Comparison of ENCODE assay signal across 24 mouse cellular contexts in genomic region chr13:28586140-28586539, GRCm38 (mm10).
DNase-seq lines count a peak whose midpoint lies in the region; ATAC-seq and TF ChIP-seq lines count a peak whose summit lies in the region.
"Had no signal": no experiment of that assay in that cellular context is flagged by ENCODE, and none has a peak within 500 bp of the region (broad histone marks: within the 10 kb centered on the region; RNA-seq: fewer than 3 reads in every experiment).

No protein-coding gene starts in this region.

- H3K27ac ChIP-seq in forebrain, postnatal 0 days (ENCODE audit: low read depth, low read length), result no peak overlapping the region
- no peak overlapping the region for H3K27ac ChIP-seq in forebrain, embryonic 11.5 days (ENCODE audit: low read depth, low read length)
- H3K27ac ChIP-seq in kidney, adult 2 months (ENCODE audit: insufficient read depth, low read depth, low read length), result no peak overlapping the region
- H3K27ac ChIP-seq in midbrain, postnatal 0 days (ENCODE audit: low read depth, low read length), result no peak overlapping the region
- H3K27ac ChIP-seq in midbrain, embryonic 14.5 days (replicated peaks; ENCODE audit: low read depth, low read length), result no peak overlapping the region
- H3K27ac ChIP-seq: embryonic facial prominence, embryonic 15.5 days; heart, embryonic 13.5 days; hindbrain, embryonic 15.5 days; layer of hippocampus, adult 2 months; limb, embryonic 12.5 days; liver, embryonic 12.5 days; stomach, embryonic 15.5 days had no signal

- no peak for TF ChIP-seq CTCF in forebrain, postnatal 0 days (IDR thresholded peaks at IDR 0.05; ENCODE audit: low read depth)
- no peak for TF ChIP-seq CTCF in kidney, adult 2 months (conservative IDR thresholded peaks at IDR 0.05; ENCODE audit: insufficient read depth, insufficient read length, low read depth, low read length)
- no peak for TF ChIP-seq CTCF in midbrain, postnatal 0 days (IDR thresholded peaks at IDR 0.05)

- no peak overlapping the region for H3K9ac ChIP-seq in forebrain, postnatal 0 days
- no peak overlapping the region for H3K9ac ChIP-seq in forebrain, embryonic 11.5 days (ENCODE audit: low read length)
- no peak overlapping the region for H3K9ac ChIP-seq in midbrain, postnatal 0 days (replicated peaks; ENCODE audit: low read length, poor library complexity, severe bottlenecking)
- no peak overlapping the region for H3K9ac ChIP-seq in midbrain, embryonic 14.5 days (replicated peaks; ENCODE audit: low read length)
- H3K9ac ChIP-seq: embryonic facial prominence, embryonic 15.5 days; heart, embryonic 13.5 days; hindbrain, embryonic 15.5 days; limb, embryonic 12.5 days; liver, embryonic 12.5 days; stomach, embryonic 15.5 days had no signal

- WGBS in forebrain, postnatal 0 days, result 75% methylated on average over 2 of the region's 2 CpGs
- 83% methylated on average over 2 of the region's 2 CpGs for WGBS in forebrain, embryonic 11.5 days
- WGBS in kidney, adult 2 months, result 59% methylated on average over 2 of the region's 2 CpGs
- WGBS in midbrain, postnatal 0 days, result 72% methylated on average over 2 of the region's 2 CpGs
- 82% methylated on average over 2 of the region's 2 CpGs for WGBS in midbrain, embryonic 14.5 days

- H3K9me3 ChIP-seq in forebrain, postnatal 0 days (ENCODE audit: low read length), result no peaks in the 10 kb centered on the region
- H3K9me3 ChIP-seq in forebrain, embryonic 11.5 days (ENCODE audit: control insufficient read depth, low read length), result no peaks in the 10 kb centered on the region
- no peaks in the 10 kb centered on the region for H3K9me3 ChIP-seq in midbrain, postnatal 0 days (ENCODE audit: low read length)
- no peaks in the 10 kb centered on the region for H3K9me3 ChIP-seq in midbrain, embryonic 14.5 days (ENCODE audit: control insufficient read depth, low read length)
- H3K9me3 ChIP-seq: embryonic facial prominence, embryonic 15.5 days; heart, embryonic 13.5 days; hindbrain, embryonic 15.5 days; limb, embryonic 12.5 days; liver, embryonic 12.5 days; stomach, embryonic 15.5 days had no signal

- peak; percentile 62 to 69 for DNase-seq in cerebellum, postnatal 10 days
- no peak for DNase-seq in cerebellum, adult 9-11 months
- no peak for DNase-seq in forebrain, postnatal 0 days
- DNase-seq in forebrain, embryonic 11.5 days (ENCODE audit: low spot score), result no peak
- peak; percentile 12 for DNase-seq in kidney, adult 2 months
- DNase-seq in kidney, adult 9 months, result no peak
- peak; percentile 23 for DNase-seq in midbrain, postnatal 0 days (ENCODE audit: low spot score)
- no peak for DNase-seq in midbrain, embryonic 14.5 days
- DNase-seq: adrenal gland, postnatal 10 days; gastrocnemius, postnatal 14 days; heart, adult 11 months; heart, postnatal 14 days; lung, adult 18-20 months; lung, postnatal 10 days; thymus, postnatal 25 days had no signal

- H3K27me3 ChIP-seq in forebrain, postnatal 0 days (ENCODE audit: insufficient read depth, low read length), result no peaks in the 10 kb centered on the region
- no peaks in the 10 kb centered on the region for H3K27me3 ChIP-seq in forebrain, embryonic 11.5 days (ENCODE audit: control insufficient read depth, insufficient read depth, low read length)
- H3K27me3 ChIP-seq in kidney, adult 2 months (replicated peaks; ENCODE audit: control insufficient read depth, insufficient read depth, low read length), result no peaks in the 10 kb centered on the region
- H3K27me3 ChIP-seq in midbrain, postnatal 0 days (ENCODE audit: insufficient read depth, low read length), result no peaks in the 10 kb centered on the region
- no peaks in the 10 kb centered on the region for H3K27me3 ChIP-seq in midbrain, embryonic 14.5 days (ENCODE audit: control insufficient read depth, insufficient read depth, low read length)
- H3K27me3 ChIP-seq: embryonic facial prominence, embryonic 15.5 days; heart, embryonic 13.5 days; hindbrain, embryonic 15.5 days; limb, embryonic 12.5 days; liver, embryonic 12.5 days; stomach, embryonic 15.5 days had no signal

- H3K4me3 ChIP-seq in forebrain, postnatal 0 days (ENCODE audit: low read depth, low read length), result no peak overlapping the region
- H3K4me3 ChIP-seq in forebrain, embryonic 11.5 days (ENCODE audit: low read depth, low read length), result no peak overlapping the region
- no peak overlapping the region for H3K4me3 ChIP-seq in kidney, adult 2 months (ENCODE audit: insufficient read depth, low read depth, low read length)
- H3K4me3 ChIP-seq in midbrain, postnatal 0 days (ENCODE audit: low read depth, low read length), result no peak overlapping the region
- H3K4me3 ChIP-seq in midbrain, embryonic 14.5 days (replicated peaks; ENCODE audit: low read depth, low read length), result no peak overlapping the region
- H3K4me3 ChIP-seq: embryonic facial prominence, embryonic 15.5 days; heart, embryonic 13.5 days; hindbrain, embryonic 15.5 days; layer of hippocampus, adult 2 months; limb, embryonic 12.5 days; liver, embryonic 12.5 days; stomach, embryonic 15.5 days had no signal

- no peaks in the 10 kb centered on the region for H3K36me3 ChIP-seq in forebrain, postnatal 0 days (ENCODE audit: insufficient read depth)
- no peaks in the 10 kb centered on the region for H3K36me3 ChIP-seq in forebrain, embryonic 11.5 days (ENCODE audit: control insufficient read depth, insufficient read depth, low read length)
- H3K36me3 ChIP-seq in kidney, adult 2 months (ENCODE audit: control insufficient read depth, insufficient read depth, low read length), result no peaks in the 10 kb centered on the region
- no peaks in the 10 kb centered on the region for H3K36me3 ChIP-seq in midbrain, postnatal 0 days (ENCODE audit: insufficient read depth, low read length)
- no peaks in the 10 kb centered on the region for H3K36me3 ChIP-seq in midbrain, embryonic 14.5 days (ENCODE audit: control insufficient read depth, insufficient read depth, low read length)
- H3K36me3 ChIP-seq: embryonic facial prominence, embryonic 15.5 days; heart, embryonic 13.5 days; hindbrain, embryonic 15.5 days; limb, embryonic 12.5 days; liver, embryonic 12.5 days; stomach, embryonic 15.5 days had no signal

- no peaks in the 10 kb centered on the region for H3K4me1 ChIP-seq in forebrain, postnatal 0 days (ENCODE audit: insufficient read depth)
- no peaks in the 10 kb centered on the region for H3K4me1 ChIP-seq in forebrain, embryonic 11.5 days (replicated peaks; ENCODE audit: control insufficient read depth, insufficient read depth, low read length)
- peaks cover 4% of the 10 kb centered on the region; the same call in 1 of the 2 replicates for H3K4me1 ChIP-seq in kidney, adult 2 months (ENCODE audit: control insufficient read depth, insufficient read depth, low read length)
- no peaks in the 10 kb centered on the region for H3K4me1 ChIP-seq in midbrain, postnatal 0 days (ENCODE audit: insufficient read depth, low read length)
- H3K4me1 ChIP-seq in midbrain, embryonic 14.5 days (ENCODE audit: control insufficient read depth, insufficient read depth, low read length), result no peaks in the 10 kb centered on the region
- H3K4me1 ChIP-seq: hindbrain, embryonic 15.5 days; limb, embryonic 12.5 days; liver, embryonic 12.5 days; stomach, embryonic 15.5 days had no signal

- no peak for TF ChIP-seq POLR2A in kidney, adult 2 months (IDR thresholded peaks at IDR 0.05; ENCODE audit: low read depth, low read length)

- H3K4me2 ChIP-seq in forebrain, postnatal 0 days (ENCODE audit: low read depth), result no peak overlapping the region
- no peak overlapping the region for H3K4me2 ChIP-seq in forebrain, embryonic 11.5 days (ENCODE audit: low read depth, low read length, severe bottlenecking)
- H3K4me2 ChIP-seq in midbrain, postnatal 0 days (ENCODE audit: low read depth, low read length, poor library complexity, severe bottlenecking), result no peak overlapping the region
- H3K4me2 ChIP-seq in midbrain, embryonic 14.5 days (ENCODE audit: low read length), result no peak overlapping the region
- H3K4me2 ChIP-seq: embryonic facial prominence, embryonic 15.5 days; heart, embryonic 13.5 days; hindbrain, embryonic 15.5 days; limb, embryonic 12.5 days; liver, embryonic 12.5 days; midbrain, embryonic 11.5 days; stomach, embryonic 15.5 days had no signal

- peak; percentile 59 for ATAC-seq in forebrain, postnatal 0 days
- ATAC-seq in forebrain, embryonic 11.5 days (replicated peaks; ENCODE audit: low FRiP score), result no peak
- ATAC-seq in midbrain, postnatal 0 days (ENCODE audit: low FRiP score), result no peak
- ATAC-seq in midbrain, embryonic 14.5 days (ENCODE audit: low FRiP score, low TSS enrichment), result no peak
- ATAC-seq: intestine, embryonic 16.5 days; liver, embryonic 12.5 days had no signal

Comparison
In these comparisons a context has a peak if more than half of its experiments do, and no peak if none do; other contexts are left out.
1. DNase-seq: peak in cerebellum, postnatal 10 days (2 of 2), kidney, adult 2 months (single experiment) and midbrain, postnatal 0 days (single experiment); none in cerebellum, adult 9-11 months (single experiment), forebrain, postnatal 0 days (single experiment), forebrain, embryonic 11.5 days (single experiment), kidney, adult 9 months (single experiment) and midbrain, embryonic 14.5 days (single experiment).